Mouse (Mus musculus) liver, embryonic 14.5 days (tissue): ENCODE data around the gene Hepacam. TPM values are rescaled to one million over a fixed set of nuclear protein-coding genes. Genes with fewer than 3 reads are reported as not detected.

Experiments used
- ATAC-seq: fragments of 200-750 bp; cut with Nextera tagmentation; 2 replicates; pipeline ENCODE4 v1.8.0; 2017; ENCODE audit warnings: moderate number of reproducible peaks, mild to moderate bottlenecking, moderate library complexity; ENCODE audit not compliant: insufficient read depth
- DNase-seq, 3 experiments: peaks; one replicate each; pipeline ENCODE4 v3.0.0-alpha.2; 2012 to 2013; ENCODE audit warnings: low read depth in 3 of 3, low spot score in 3 of 3
- H3K27ac ChIP-seq: fragments of 300-500 bp; sonication (generic); 2 replicates; pipeline ENCODE4 v1.5.1; 2014; ENCODE audit warnings: moderate library complexity, mild to moderate bottlenecking, control low read depth, inconsistent platforms
- H3K27me3 ChIP-seq: fragments of 300-500 bp; sonication (generic); 2 replicates; pipeline ENCODE4 v1.6.1; 2014; ENCODE audit warnings: mild to moderate bottlenecking, low read length, moderate library complexity; ENCODE audit not compliant: control insufficient read depth, insufficient read depth
- H3K36me3 ChIP-seq: fragments of 300-500 bp; sonication (generic); replicated peaks from 2 replicates; pipeline ENCODE4 v1.6.1; 2014; ENCODE audit warnings: low read depth; ENCODE audit not compliant: control insufficient read depth, insufficient read depth
- H3K4me1 ChIP-seq, 2 experiments: fragments of 200-500 bp in 1 of 2; fragments of 300-500 bp in 1 of 2; sonication (generic) in 1 of 2; replicated peaks; 2 replicates each; pipeline ENCODE4 v1.6.1; 2012 to 2014; ENCODE audit warnings: antibody characterized with exemption in 1 of 2, inconsistent platforms in 1 of 2, low read length in 1 of 2; ENCODE audit not compliant: control insufficient read depth in 2 of 2, insufficient read depth in 2 of 2
- H3K4me2 ChIP-seq: fragments of 300-500 bp; sonication (generic); 2 replicates; pipeline ENCODE4 v1.6.1; 2014; ENCODE audit warnings: low read depth, mild to moderate bottlenecking, control low read depth, moderate library complexity
- H3K4me3 ChIP-seq, 2 experiments: fragments of 200-500 bp in 1 of 2; fragments of 300-500 bp in 1 of 2; sonication (generic) in 1 of 2; 2 replicates each; pipeline ENCODE4 v1.5.1; 2012 to 2014; ENCODE audit warnings: low read depth in 2 of 2, low read length in 2 of 2, mild to moderate bottlenecking in 2 of 2, control low read depth in 1 of 2, inconsistent platforms in 1 of 2, moderate library complexity in 1 of 2; ENCODE audit not compliant: insufficient read depth in 1 of 2
- H3K9ac ChIP-seq: fragments of 300-500 bp; sonication (generic); replicated peaks from 2 replicates; pipeline ENCODE4 v1.6.1; 2014; ENCODE audit warnings: mild to moderate bottlenecking, control low read depth, moderate library complexity
- H3K9me3 ChIP-seq: fragments of 300-500 bp; sonication (generic); 2 replicates; pipeline ENCODE4 v1.6.1; 2016; ENCODE audit warnings: low read length, mixed read lengths; ENCODE audit not compliant: control insufficient read depth
- CTCF ChIP-seq: IDR thresholded peaks from 2 replicates; pipeline ENCODE4 v1.5.1; 2016; ENCODE audit warnings: antibody characterized with exemption, low read depth, control low read depth
- EP300 ChIP-seq: IDR thresholded peaks from 2 replicates; pipeline ENCODE4 v1.6.1; 2016; ENCODE audit warnings: antibody characterized with exemption, low read depth
- WGBS: fragments of 180-500 bp; shearing (Covaris S2); extraction: QIAGEN DNeasy Blood & Tissue Kit; methylation state at CpG from one replicate; pipeline ENCODE4 v1.1.7; 2014; ENCODE audit not compliant: insufficient replicate concordance; 5-methylcytosine and 5-hydroxymethylcytosine counted together
- polyA plus RNA-seq, 2 experiments: library from polyadenylated mRNA; depleted of rRNA in 1 of 2; stranded (reverse) in 1 of 2; unstranded in 1 of 2; fragments of >200 nt; fragmentation: Nextera tagmentation in 1 of 2; extraction: Ambion mirVana in 1 of 2; gene quantifications; 2 replicates each; pipeline versions ENCODE4 v1.2.1 to v1.2.3; 2012 to 2014

The Hepacam gene
- polyA plus RNA-seq, 2 experiments: not detected

DNA sequence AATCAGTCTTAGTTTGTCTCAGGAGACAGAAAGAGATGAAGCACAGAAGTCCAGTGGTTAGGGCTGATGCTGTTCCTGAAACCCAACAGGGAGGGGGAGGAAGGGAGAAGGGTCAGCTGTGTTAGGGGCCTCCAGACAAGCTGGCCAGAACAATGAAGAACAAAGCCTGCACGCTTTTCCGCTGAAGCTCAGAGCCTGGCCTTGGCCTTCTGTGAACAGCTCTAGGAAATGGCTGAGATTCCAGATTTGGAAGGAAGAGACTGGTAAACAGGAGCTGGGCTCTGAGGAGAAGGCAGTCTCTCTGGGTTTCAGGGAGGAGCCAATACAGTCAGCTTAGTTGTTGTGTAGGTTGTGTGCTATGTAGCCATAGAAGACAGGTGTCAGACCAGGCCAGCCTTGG lies 33.4 kb downstream of the Hepacam start:
- Histone ChIP-seq H3K27me3 (no peaks in the 10 kb centered on the region), H3K36me3 (no peaks in the 10 kb centered on the region), H3K27ac (no peak overlapping the region), H3K4me1 (no peaks in the 10 kb centered on the region), H3K9ac (no peak overlapping the region), H3K9me3 (no peaks in the 10 kb centered on the region), H3K4me2 (no peak overlapping the region), H3K4me3 (no peak overlapping the region)
- no peak for TF ChIP-seq CTCF
- no peak for TF ChIP-seq EP300
- DNase-seq (no peak), ATAC-seq (no peak; the same call in 1 of the 2 replicates)
- WGBS: 62% methylated on average over 2 of the region's 2 CpGs

DNA sequence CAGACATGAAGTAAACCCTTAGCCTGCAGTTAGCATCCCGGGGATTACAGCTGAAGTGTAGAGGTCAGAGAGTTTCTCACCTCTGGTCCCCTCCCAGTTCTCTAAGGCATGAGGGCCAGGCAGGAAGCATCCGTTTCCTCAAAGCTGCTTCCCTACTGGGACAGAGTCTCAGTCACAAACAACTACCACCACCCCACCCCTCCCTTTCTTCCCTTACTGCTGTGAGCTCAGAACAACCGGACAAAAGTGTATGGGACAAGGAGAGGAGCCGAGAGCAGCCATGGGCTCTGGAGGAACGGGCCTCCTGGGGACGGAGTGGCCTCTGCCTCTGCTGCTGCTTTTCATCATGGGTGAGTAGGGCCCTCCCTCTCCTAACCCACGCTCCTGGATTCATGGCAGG lies 34.7 kb downstream of the Hepacam start, which contains the start of gene Robo4:
Gene Robo4, plus strand, starts transcription at position 96 of the 400 bp plus-strand sequence.
- no peak within 1 kb of the TSS for H3K4me2 ChIP-seq
- TF ChIP-seq CTCF: no peak
- no peak for TF ChIP-seq EP300
- H3K9ac ChIP-seq: no peak within 1 kb of the TSS
- no peak; the same call in 1 of the 2 replicates for ATAC-seq
- H3K36me3 ChIP-seq: no peaks in the 10 kb centered on the region
- no peaks in the 10 kb centered on the region for H3K4me1 ChIP-seq
- H3K27me3 ChIP-seq: no peaks in the 10 kb centered on the region
- WGBS: 6% methylated on average over 7 of the region's 7 CpGs
- H3K9me3 ChIP-seq: no peaks in the 10 kb centered on the region
- H3K27ac ChIP-seq: no peak within 1 kb of the TSS
- H3K4me3 ChIP-seq: 0 out of 4 replicates have a peak within 1 kb of the TSS, but pooled peaks of 1 of the 2 experiments have one; percentile 18
- DNase-seq: no peak

DNA sequence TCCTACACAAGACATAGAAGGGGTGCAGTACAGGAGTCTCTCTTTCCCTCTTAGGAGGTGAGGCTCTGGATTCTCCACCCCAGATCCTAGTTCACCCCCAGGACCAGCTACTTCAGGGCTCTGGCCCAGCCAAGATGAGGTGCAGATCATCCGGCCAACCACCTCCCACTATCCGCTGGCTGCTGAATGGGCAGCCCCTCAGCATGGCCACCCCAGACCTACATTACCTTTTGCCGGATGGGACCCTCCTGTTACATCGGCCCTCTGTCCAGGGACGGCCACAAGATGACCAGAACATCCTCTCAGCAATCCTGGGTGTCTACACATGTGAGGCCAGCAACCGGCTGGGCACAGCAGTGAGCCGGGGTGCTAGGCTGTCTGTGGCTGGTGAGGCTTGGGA lies 35.4 kb downstream of the Hepacam start:
- ATAC-seq: no peak
- TF ChIP-seq EP300 (no peak), CTCF (no peak)
- H3K9me3 ChIP-seq: no peaks in the 10 kb centered on the region
- H3K9ac ChIP-seq: no peak overlapping the region
- H3K27ac ChIP-seq: no peak overlapping the region
- no peak overlapping the region for H3K4me3 ChIP-seq
- no peaks in the 10 kb centered on the region for H3K4me1 ChIP-seq
- H3K27me3 ChIP-seq: no peaks in the 10 kb centered on the region
- no peak for DNase-seq
- H3K36me3 ChIP-seq: no peaks in the 10 kb centered on the region
- H3K4me2 ChIP-seq: no peak overlapping the region
- 71% methylated on average over 7 of the region's 7 CpGs for WGBS

DNA sequence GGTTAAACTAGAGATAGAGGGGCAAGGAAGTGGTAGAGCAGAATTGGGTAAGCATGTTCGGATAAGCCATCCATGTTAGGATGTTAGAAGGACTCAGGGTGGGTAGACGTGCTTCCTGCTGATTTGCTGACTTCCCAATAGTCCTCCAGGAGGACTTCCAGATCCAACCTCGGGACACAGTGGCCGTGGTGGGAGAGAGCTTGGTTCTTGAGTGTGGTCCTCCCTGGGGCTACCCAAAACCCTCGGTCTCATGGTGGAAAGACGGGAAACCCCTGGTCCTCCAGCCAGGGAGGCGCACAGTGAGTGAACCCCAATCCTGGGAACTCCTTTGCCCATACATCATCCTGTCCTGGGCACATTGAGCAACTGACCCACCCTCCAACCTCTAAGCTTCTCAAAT lies 35.9 kb downstream of the Hepacam start:
- no peak for ATAC-seq

DNA sequence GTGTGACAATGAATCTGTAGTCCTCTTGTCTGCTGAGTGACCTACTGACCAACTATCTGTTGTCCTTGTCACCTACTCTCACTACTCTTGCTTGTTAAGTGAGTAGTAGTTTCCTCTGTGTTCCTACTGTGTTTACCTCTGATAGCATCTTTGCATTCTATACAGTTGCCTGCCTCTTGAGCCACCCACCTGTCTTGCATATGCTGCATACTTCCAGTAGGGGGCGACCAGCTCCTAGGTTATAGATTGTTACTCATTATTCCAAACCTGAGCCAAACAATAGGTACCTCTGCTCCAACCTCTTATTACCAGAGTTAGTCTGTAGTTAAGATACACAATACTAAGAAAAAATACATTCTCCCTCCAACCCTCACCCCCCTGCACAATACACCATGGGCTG lies 39.2 kb downstream of the Hepacam start:
- WGBS: 0% methylated on average over 1 of the region's 1 CpGs
- no peak for TF ChIP-seq EP300
- TF ChIP-seq CTCF: peak; percentile 77

More for the DNA sequence above, 35.9 kb downstream of the Hepacam start:
- Histone ChIP-seq H3K4me3 (no peak overlapping the region), H3K9me3 (no peaks in the 10 kb centered on the region), H3K4me2 (no peak overlapping the region), H3K4me1 (no peaks in the 10 kb centered on the region), H3K9ac (no peak overlapping the region), H3K27ac (no peak overlapping the region), H3K36me3 (no peaks in the 10 kb centered on the region), H3K27me3 (no peaks in the 10 kb centered on the region)
- WGBS: 64% methylated on average over 7 of the region's 7 CpGs
- no peak for TF ChIP-seq CTCF
- no peak for TF ChIP-seq EP300
- DNase-seq: no peak

More for the DNA sequence above, 39.2 kb downstream of the Hepacam start:
- Histone ChIP-seq H3K36me3 (no peaks in the 10 kb centered on the region), H3K4me3 (no peak overlapping the region), H3K4me1 (no peaks in the 10 kb centered on the region), H3K27me3 (no peaks in the 10 kb centered on the region), H3K9ac (no peak overlapping the region), H3K4me2 (no peak overlapping the region), H3K27ac (no peak overlapping the region), H3K9me3 (no peaks in the 10 kb centered on the region)
- ATAC-seq (no peak), DNase-seq (no peak)
